Mouse (Mus musculus): ENCODE data around the gene Kif24. TPM values are rescaled to one million over a fixed set of nuclear protein-coding genes. Genes with fewer than 3 reads are reported as not detected.

Kif24 gene
- polyA plus RNA-seq, 1 experiment from 2014 or later = 3.7 TPM

DNA sequence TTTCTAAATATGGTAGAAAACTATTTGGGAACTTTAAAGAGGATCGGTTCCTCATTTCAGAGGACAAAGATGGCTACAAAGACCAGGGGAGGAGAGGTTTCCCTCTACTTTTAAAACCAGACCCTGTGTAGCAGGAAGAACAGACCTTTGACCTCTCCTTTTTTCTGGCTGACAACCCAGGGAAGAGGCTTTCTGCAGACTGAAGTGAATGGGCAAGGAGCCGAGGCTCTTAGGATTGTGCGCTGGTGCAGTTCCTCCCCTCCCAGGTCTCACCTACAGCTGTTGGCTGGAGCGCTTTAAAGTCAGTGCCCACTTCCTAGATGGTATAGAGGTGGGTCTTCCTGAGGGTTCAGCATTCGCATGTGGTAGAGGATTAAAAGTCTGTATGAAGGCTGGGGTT is 32.4 kb upstream of the Kif24 start:
- 43% methylated on average over 5 of the region's 5 CpGs for WGBS
- Histone ChIP-seq H3K4me2 (ENCODE audit: low read length) (peak overlapping the region; percentile 56), H3K4me1 (ENCODE audit: control insufficient read depth, insufficient read depth, low read length) (peaks cover 24% of the 10 kb centered on the region), H3K4me3 (replicated peaks; ENCODE audit: low read depth, low read length) (peak overlapping the region; percentile 32; the same call in 1 of the 2 replicates), H3K9ac (replicated peaks; ENCODE audit: low read length) (no peak overlapping the region), H3K9me3 (ENCODE audit: control insufficient read depth, low read length) (no peaks in the 10 kb centered on the region), H3K27me3 (ENCODE audit: control insufficient read depth, insufficient read depth, low read length) (peaks cover 53% of the 10 kb centered on the region), H3K36me3 (ENCODE audit: control insufficient read depth, insufficient read depth, low read length) (no peaks in the 10 kb centered on the region), H3K27ac (replicated peaks; ENCODE audit: low read depth, low read length) (no peak overlapping the region)
- no peak for DNase-seq
- ATAC-seq (ENCODE audit: low FRiP score, low TSS enrichment) = no peak

DNA sequence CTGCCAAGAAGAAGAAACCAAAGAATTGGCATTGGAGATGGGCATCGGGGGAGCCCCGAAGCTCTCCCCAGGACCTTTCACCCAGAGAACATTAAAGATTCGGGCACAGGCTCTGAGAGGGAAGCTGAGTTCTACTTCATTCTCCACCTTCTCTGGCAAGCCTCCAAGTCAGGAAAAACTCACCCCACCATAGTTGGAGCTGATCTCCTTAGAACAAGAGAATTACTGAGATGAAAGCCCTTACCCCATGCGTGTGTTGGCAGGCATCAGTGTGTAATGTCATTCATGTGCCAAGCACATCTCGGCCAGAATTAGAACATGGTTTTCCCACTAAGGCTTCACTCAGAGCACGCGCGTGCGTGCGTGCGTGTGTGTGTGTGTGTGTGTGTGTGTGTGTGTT is 31.2 kb upstream of the Kif24 start:
- DNase-seq = peak; percentile 66
- no peaks in the 10 kb centered on the region for H3K9me3 ChIP-seq (ENCODE audit: control insufficient read depth, low read length)
- no peak overlapping the region for H3K4me3 ChIP-seq (replicated peaks; ENCODE audit: low read depth, low read length)
- ATAC-seq (ENCODE audit: low FRiP score, low TSS enrichment) = no peak
- no peak overlapping the region for H3K4me2 ChIP-seq (ENCODE audit: low read length)
- peaks cover 44% of the 10 kb centered on the region for H3K27me3 ChIP-seq (ENCODE audit: control insufficient read depth, insufficient read depth, low read length)
- H3K9ac ChIP-seq (replicated peaks; ENCODE audit: low read length) = no peak overlapping the region
- H3K4me1 ChIP-seq (ENCODE audit: control insufficient read depth, insufficient read depth, low read length) = peaks cover 18% of the 10 kb centered on the region
- H3K36me3 ChIP-seq (ENCODE audit: control insufficient read depth, insufficient read depth, low read length) = no peaks in the 10 kb centered on the region
- WGBS = 73% methylated on average over 11 of the region's 11 CpGs
- H3K27ac ChIP-seq (replicated peaks; ENCODE audit: low read depth, low read length) = no peak overlapping the region

DNA sequence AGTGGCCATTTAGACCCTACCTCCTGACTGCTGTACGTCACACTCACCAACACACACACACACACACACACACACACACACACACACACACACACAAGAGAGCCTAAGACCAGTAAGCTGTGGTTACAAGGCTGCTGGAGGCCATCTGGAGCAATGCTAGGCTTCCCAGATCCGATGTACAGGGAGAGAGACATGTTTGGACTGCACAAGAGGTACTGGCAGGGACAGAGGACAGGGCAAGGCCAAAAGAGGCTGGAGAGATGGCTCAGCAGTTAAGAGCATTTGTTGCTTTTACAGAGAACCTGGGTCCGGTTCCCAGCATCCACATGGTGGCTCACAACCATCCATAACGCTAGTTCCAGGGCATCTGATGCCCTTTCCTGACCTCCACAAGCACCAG is 30.4 kb upstream of the Kif24 start:
- Histone ChIP-seq H3K4me3 (replicated peaks; ENCODE audit: low read depth, low read length) (no peak overlapping the region), H3K4me2 (ENCODE audit: low read length) (no peak overlapping the region), H3K9ac (replicated peaks; ENCODE audit: low read length) (no peak overlapping the region), H3K27ac (replicated peaks; ENCODE audit: low read depth, low read length) (no peak overlapping the region), H3K4me1 (ENCODE audit: control insufficient read depth, insufficient read depth, low read length) (peaks cover 16% of the 10 kb centered on the region), H3K9me3 (ENCODE audit: control insufficient read depth, low read length) (no peaks in the 10 kb centered on the region), H3K36me3 (ENCODE audit: control insufficient read depth, insufficient read depth, low read length) (no peaks in the 10 kb centered on the region), H3K27me3 (ENCODE audit: control insufficient read depth, insufficient read depth, low read length) (peaks cover 37% of the 10 kb centered on the region)
- DNase-seq (no peak), ATAC-seq (ENCODE audit: low FRiP score, low TSS enrichment) (no peak)
- WGBS = 88% methylated on average over 4 of the region's 4 CpGs

DNA sequence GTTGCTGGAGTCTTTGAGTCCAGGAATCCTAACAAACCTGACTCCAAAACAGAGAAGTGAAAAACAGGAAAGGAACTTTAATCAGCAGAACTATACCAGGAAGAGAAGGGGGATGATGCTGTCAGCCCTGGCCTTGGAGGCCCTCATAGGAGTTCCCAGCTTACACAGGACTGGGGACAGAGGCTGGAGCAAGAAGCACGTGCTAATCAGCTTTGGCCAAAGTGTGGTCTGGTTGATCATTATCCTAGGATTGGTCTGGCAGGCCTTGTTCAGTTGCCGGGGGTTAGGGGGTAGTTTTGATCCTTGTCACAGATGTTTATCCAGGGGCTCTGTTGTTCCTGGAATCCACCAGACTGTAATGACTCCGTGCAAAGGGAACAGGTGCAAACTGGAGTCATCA is 29.7 kb upstream of the Kif24 start:
- peaks cover 30% of the 10 kb centered on the region for H3K27me3 ChIP-seq (ENCODE audit: control insufficient read depth, insufficient read depth, low read length)
- ATAC-seq (ENCODE audit: low FRiP score, low TSS enrichment) (no peak), DNase-seq (no peak)
- peaks cover 16% of the 10 kb centered on the region for H3K4me1 ChIP-seq (ENCODE audit: control insufficient read depth, insufficient read depth, low read length)
- no peak overlapping the region for H3K4me3 ChIP-seq (replicated peaks; ENCODE audit: low read depth, low read length)
- no peaks in the 10 kb centered on the region for H3K36me3 ChIP-seq (ENCODE audit: control insufficient read depth, insufficient read depth, low read length)
- WGBS = 56% methylated on average over 3 of the region's 3 CpGs
- no peak overlapping the region for H3K27ac ChIP-seq (replicated peaks; ENCODE audit: low read depth, low read length)
- no peak overlapping the region for H3K4me2 ChIP-seq (ENCODE audit: low read length)
- H3K9me3 ChIP-seq (ENCODE audit: control insufficient read depth, low read length) = no peaks in the 10 kb centered on the region
- no peak overlapping the region for H3K9ac ChIP-seq (replicated peaks; ENCODE audit: low read length)

DNA sequence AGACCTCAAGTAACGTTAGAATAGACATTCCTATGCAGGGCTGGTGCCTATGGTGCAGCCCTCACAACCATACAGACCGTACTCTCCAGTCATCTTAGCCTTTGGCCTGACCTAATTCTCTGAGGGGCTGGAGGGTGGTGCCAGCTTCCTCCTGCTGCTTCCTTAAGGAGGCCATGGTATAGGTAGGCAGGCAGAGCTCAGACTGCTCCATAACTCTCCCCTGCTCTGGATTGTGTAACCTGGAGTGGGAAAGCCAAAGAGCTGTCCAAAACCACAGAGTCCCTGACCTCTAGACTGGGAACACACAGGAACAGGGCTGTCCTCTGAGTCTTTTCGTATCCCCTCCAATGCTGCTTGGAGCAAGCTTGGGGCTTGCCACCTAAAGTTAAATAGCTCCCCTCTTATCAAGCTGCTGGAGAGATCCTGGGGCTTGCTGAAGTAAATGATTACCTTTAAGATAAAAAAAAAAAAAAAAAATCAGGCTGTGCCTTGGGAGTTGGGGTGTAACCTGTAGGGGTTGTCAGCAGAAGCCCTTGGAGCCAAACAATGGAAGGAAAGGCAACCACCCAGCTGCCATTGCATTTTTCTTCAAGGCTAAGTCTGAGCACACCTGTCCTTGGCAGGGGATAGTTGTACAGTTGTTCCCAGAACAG is 28.9 kb upstream of the Kif24 start:
- no peak overlapping the region for H3K4me3 ChIP-seq (replicated peaks; ENCODE audit: low read depth, low read length)
- peaks cover 15% of the 10 kb centered on the region for H3K4me1 ChIP-seq (ENCODE audit: control insufficient read depth, insufficient read depth, low read length)
- peaks cover 23% of the 10 kb centered on the region for H3K27me3 ChIP-seq (ENCODE audit: control insufficient read depth, insufficient read depth, low read length)
- no peak overlapping the region for H3K4me2 ChIP-seq (ENCODE audit: low read length)
- 84% methylated on average over 3 of the region's 3 CpGs for WGBS
- H3K27ac ChIP-seq (replicated peaks; ENCODE audit: low read depth, low read length) = no peak overlapping the region
- DNase-seq (no peak), ATAC-seq (ENCODE audit: low FRiP score, low TSS enrichment) (no peak)
- no peaks in the 10 kb centered on the region for H3K36me3 ChIP-seq (ENCODE audit: control insufficient read depth, insufficient read depth, low read length)
- H3K9ac ChIP-seq (replicated peaks; ENCODE audit: low read length) = no peak overlapping the region
- H3K9me3 ChIP-seq (ENCODE audit: control insufficient read depth, low read length) = no peaks in the 10 kb centered on the region

DNA sequence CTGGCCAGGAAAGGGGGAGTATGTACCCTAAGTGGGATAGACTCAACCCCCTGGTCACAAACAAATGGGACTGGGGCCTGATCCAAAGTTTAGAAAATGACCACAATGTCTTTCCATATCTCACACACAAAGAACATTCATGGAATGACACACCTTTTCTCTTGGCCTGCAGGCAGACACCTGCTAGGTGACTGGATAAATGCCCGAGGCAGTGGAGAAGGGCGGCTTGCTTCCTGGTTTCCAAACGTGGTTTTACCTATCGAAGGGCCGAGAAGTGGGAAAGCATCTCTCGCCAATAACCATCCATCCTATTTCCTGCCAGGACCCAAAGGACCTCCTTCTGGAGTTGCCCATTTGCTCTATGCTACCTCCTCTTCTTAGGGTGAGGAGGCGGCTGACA is 28.3 kb upstream of the Kif24 start:
- H3K9ac ChIP-seq (replicated peaks; ENCODE audit: low read length) = no peak overlapping the region
- H3K4me2 ChIP-seq (ENCODE audit: low read length) = no peak overlapping the region
- no peak overlapping the region for H3K4me3 ChIP-seq (replicated peaks; ENCODE audit: low read depth, low read length)
- no peak overlapping the region for H3K27ac ChIP-seq (replicated peaks; ENCODE audit: low read depth, low read length)
- H3K4me1 ChIP-seq (ENCODE audit: control insufficient read depth, insufficient read depth, low read length) = peaks cover 8% of the 10 kb centered on the region
- no peaks in the 10 kb centered on the region for H3K9me3 ChIP-seq (ENCODE audit: control insufficient read depth, low read length)
- peaks cover 16% of the 10 kb centered on the region for H3K27me3 ChIP-seq (ENCODE audit: control insufficient read depth, insufficient read depth, low read length)
- H3K36me3 ChIP-seq (ENCODE audit: control insufficient read depth, insufficient read depth, low read length) = no peaks in the 10 kb centered on the region
- WGBS = 83% methylated on average over 7 of the region's 7 CpGs
- DNase-seq (no peak), ATAC-seq (ENCODE audit: low FRiP score, low TSS enrichment) (no peak)

DNA sequence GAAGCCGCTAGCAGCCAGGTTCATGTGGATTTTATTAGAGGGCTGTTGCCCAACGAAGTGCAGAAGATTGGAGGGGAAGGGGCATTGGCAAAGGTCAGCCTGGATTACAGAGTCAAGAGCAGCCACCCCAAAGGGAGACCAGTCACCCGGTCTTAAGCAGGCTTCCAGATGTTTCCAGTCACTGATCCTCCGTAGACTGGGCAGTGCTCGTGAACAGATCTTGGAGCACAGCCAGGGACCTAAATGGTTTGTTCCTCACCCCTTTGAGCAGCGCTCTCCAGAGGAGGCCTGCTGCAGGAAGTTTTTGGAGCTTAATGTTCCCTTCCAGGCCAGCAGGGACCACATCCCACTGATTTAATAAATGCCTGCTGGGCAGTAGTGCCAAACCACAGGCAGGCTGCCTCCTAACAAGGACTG is 16.9 kb upstream of the Kif24 start:
- Histone ChIP-seq H3K9ac (replicated peaks; ENCODE audit: low read length) (no peak overlapping the region), H3K9me3 (ENCODE audit: control insufficient read depth, low read length) (no peaks in the 10 kb centered on the region), H3K27me3 (ENCODE audit: control insufficient read depth, insufficient read depth, low read length) (no peaks in the 10 kb centered on the region), H3K4me1 (ENCODE audit: control insufficient read depth, insufficient read depth, low read length) (no peaks in the 10 kb centered on the region), H3K27ac (replicated peaks; ENCODE audit: low read depth, low read length) (no peak overlapping the region), H3K36me3 (ENCODE audit: control insufficient read depth, insufficient read depth, low read length) (peaks cover 18% of the 10 kb centered on the region), H3K4me2 (ENCODE audit: low read length) (no peak overlapping the region), H3K4me3 (replicated peaks; ENCODE audit: low read depth, low read length) (no peak overlapping the region)
- ATAC-seq (ENCODE audit: low FRiP score, low TSS enrichment) = no peak
- no peak for DNase-seq
- WGBS = 62% methylated on average over 6 of the region's 6 CpGs

DNA sequence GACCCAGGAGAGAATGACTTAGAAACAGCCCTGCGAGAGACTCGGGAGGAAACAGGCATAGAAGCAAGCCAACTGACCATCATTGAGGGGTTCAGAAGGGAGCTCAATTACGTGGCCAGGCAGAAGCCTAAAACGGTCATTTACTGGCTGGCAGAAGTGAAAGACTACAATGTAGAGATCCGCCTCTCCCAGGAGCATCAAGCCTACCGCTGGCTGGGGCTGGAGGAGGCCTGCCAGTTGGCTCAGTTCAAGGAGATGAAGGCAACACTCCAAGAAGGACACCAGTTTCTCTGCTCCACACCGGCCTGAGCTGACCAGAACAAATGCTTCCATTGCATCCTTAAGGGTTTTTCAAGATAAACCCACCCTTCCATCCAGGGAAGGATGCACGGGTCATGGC is 15.6 kb upstream of the Kif24 start:
- ATAC-seq (ENCODE audit: low FRiP score, low TSS enrichment) (no peak), DNase-seq (no peak)

DNA sequence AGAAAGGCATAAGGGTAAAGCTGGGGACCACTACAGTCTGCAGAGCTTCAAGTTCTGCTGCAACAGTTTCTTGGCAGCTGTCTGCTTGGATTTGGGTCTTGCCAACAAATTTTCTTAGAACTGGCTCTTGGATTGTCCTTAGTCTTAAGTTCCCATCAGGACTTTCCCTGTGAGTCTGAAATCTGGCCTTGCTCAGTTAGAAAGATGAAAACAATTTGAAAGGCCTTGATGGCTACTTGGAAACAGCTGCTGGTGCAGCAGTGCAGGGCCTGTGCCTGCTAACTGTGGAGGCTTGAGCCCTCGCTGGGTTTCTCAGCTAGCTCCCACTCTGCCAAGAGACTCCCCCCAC is 14.7 kb upstream of the Kif24 start:
- Histone ChIP-seq H3K27me3 (ENCODE audit: control insufficient read depth, insufficient read depth, low read length) (no peaks in the 10 kb centered on the region), H3K4me1 (ENCODE audit: control insufficient read depth, insufficient read depth, low read length) (no peaks in the 10 kb centered on the region), H3K4me3 (replicated peaks; ENCODE audit: low read depth, low read length) (no peak overlapping the region), H3K9ac (replicated peaks; ENCODE audit: low read length) (no peak overlapping the region), H3K4me2 (ENCODE audit: low read length) (no peak overlapping the region), H3K9me3 (ENCODE audit: control insufficient read depth, low read length) (no peaks in the 10 kb centered on the region), H3K27ac (replicated peaks; ENCODE audit: low read depth, low read length) (no peak overlapping the region), H3K36me3 (ENCODE audit: control insufficient read depth, insufficient read depth, low read length) (peaks cover 18% of the 10 kb centered on the region)
- 77% methylated on average over 1 of the region's 1 CpGs for WGBS
- ATAC-seq (ENCODE audit: low FRiP score, low TSS enrichment) = no peak
- no peak for DNase-seq

More for the DNA sequence above, 15.6 kb upstream of the Kif24 start:
- Histone ChIP-seq H3K9ac (replicated peaks; ENCODE audit: low read length) (no peak overlapping the region), H3K4me1 (ENCODE audit: control insufficient read depth, insufficient read depth, low read length) (no peaks in the 10 kb centered on the region), H3K4me2 (ENCODE audit: low read length) (no peak overlapping the region), H3K27me3 (ENCODE audit: control insufficient read depth, insufficient read depth, low read length) (no peaks in the 10 kb centered on the region), H3K36me3 (ENCODE audit: control insufficient read depth, insufficient read depth, low read length) (peaks cover 18% of the 10 kb centered on the region), H3K27ac (replicated peaks; ENCODE audit: low read depth, low read length) (no peak overlapping the region), H3K4me3 (replicated peaks; ENCODE audit: low read depth, low read length) (no peak overlapping the region), H3K9me3 (ENCODE audit: control insufficient read depth, low read length) (no peaks in the 10 kb centered on the region)
- 86% methylated on average over 8 of the region's 8 CpGs for WGBS
